Mouse (Mus musculus) MEL (cell line): ENCODE measurements at regions not wholly inside any gene's neighbourhood (a gene's known extent, or its start where the extent isn't known, plus 50 kb on each side); places are given as distances from the start of the nearest gene placed in this dataset.

Source experiments
- DNase-seq: peaks from one replicate; pipeline ENCODE4 v3.0.0; 2011; ENCODE audit warnings: low read depth, low spot score
- H3K27ac ChIP-seq: 2 replicates; pipeline ENCODE4 v1.5.1; 2012; ENCODE audit warnings: low read depth, mild to moderate bottlenecking, control low read depth, low read length, moderate library complexity; ENCODE audit not compliant: control insufficient read depth
- H3K27me3 ChIP-seq, 2 experiments: fragments of 150-350 bp in 1 of 2; sonication (generic) in 1 of 2; 2 replicates each; pipeline ENCODE4 v1.6.1; 2012; ENCODE audit warnings: low read length in 2 of 2, mild to moderate bottlenecking in 2 of 2, improper control_type of control experiment in 1 of 2, moderate library complexity in 1 of 2; ENCODE audit not compliant: insufficient read depth in 2 of 2, control insufficient read depth in 1 of 2
- H3K36me3 ChIP-seq, 2 experiments: 2 replicates each; pipeline ENCODE4 v1.6.1; 2012 to 2014; ENCODE audit warnings: low read length in 2 of 2, improper control_type of control experiment in 1 of 2, inconsistent platforms in 1 of 2, mild to moderate bottlenecking in 1 of 2; ENCODE audit not compliant: insufficient read depth in 2 of 2, control insufficient read depth in 1 of 2
- H3K4me1 ChIP-seq, 2 experiments: fragments of 150-350 bp in 1 of 2; sonication (generic) in 1 of 2; 2 replicates each; pipeline ENCODE4 v1.6.1; 2012; ENCODE audit warnings: low read length in 2 of 2, improper control_type of control experiment in 1 of 2, mild to moderate bottlenecking in 1 of 2; ENCODE audit not compliant: insufficient read depth in 2 of 2, control insufficient read depth in 1 of 2
- H3K4me3 ChIP-seq, 2 experiments: fragments of 150-350 bp in 1 of 2; sonication (generic) in 1 of 2; 2 replicates each; pipeline ENCODE4 v1.5.1; 2012; ENCODE audit warnings: low read depth in 2 of 2, low read length in 2 of 2, mild to moderate bottlenecking in 2 of 2, moderate library complexity in 2 of 2, control low read depth in 1 of 2, improper control_type of control experiment in 1 of 2; ENCODE audit not compliant: control insufficient read depth in 1 of 2, insufficient read depth in 1 of 2
- H3K79me2 ChIP-seq: 2 replicates; pipeline ENCODE4 v1.6.1; 2012; ENCODE audit warnings: mild to moderate bottlenecking, low read length, moderate library complexity; ENCODE audit not compliant: control insufficient read depth, poor library complexity, insufficient read depth
- H3K9ac ChIP-seq: 2 replicates; pipeline ENCODE4 v1.6.1; 2012; ENCODE audit warnings: low read depth, mild to moderate bottlenecking, control low read depth, low read length, moderate library complexity; ENCODE audit not compliant: control insufficient read depth, poor library complexity, severe bottlenecking
- H3K9me3 ChIP-seq: fragments of 150-350 bp; sonication (generic); replicated peaks from 2 replicates; pipeline ENCODE4 v1.6.1; 2012; ENCODE audit warnings: mild to moderate bottlenecking, low read length, improper control_type of control experiment, moderate library complexity; ENCODE audit not compliant: insufficient read depth
- BHLHE40 ChIP-seq: IDR thresholded peaks from 2 replicates; pipeline ENCODE4 v1.6.1; 2012; ENCODE audit warnings: low read depth, mild to moderate bottlenecking, inconsistent platforms, low read length, improper control_type of control experiment, borderline replicate concordance
- CHD1 ChIP-seq: IDR thresholded peaks from 2 replicates; pipeline ENCODE4 v1.6.1; 2012; ENCODE audit warnings: low read depth, mild to moderate bottlenecking, inconsistent platforms, low read length, improper control_type of control experiment
- CTCF ChIP-seq, 3 experiments: IDR thresholded peaks in 2 of 3; conservative IDR thresholded peaks in 1 of 3; 2 replicates each; pipeline ENCODE4 v1.5.1; 2011 to 2012; ENCODE audit warnings: low read length in 3 of 3, low read depth in 2 of 3, mild to moderate bottlenecking in 2 of 3, improper control_type of control experiment in 1 of 3, inconsistent platforms in 1 of 3, mixed read lengths in 1 of 3, moderate library complexity in 1 of 3; ENCODE audit not compliant: control insufficient read depth in 1 of 3, insufficient read depth in 1 of 3, poor library complexity in 1 of 3, severe bottlenecking in 1 of 3
- E2F4 ChIP-seq: IDR thresholded peaks from 2 replicates; pipeline ENCODE4 v1.6.1; 2011; ENCODE audit warnings: low read depth, low read length, improper control_type of control experiment, borderline replicate concordance
- ELF1 ChIP-seq: IDR thresholded peaks from 2 replicates; pipeline ENCODE4 v1.6.1; 2014; ENCODE audit warnings: low read depth, mild to moderate bottlenecking, inconsistent platforms, low read length, improper control_type of control experiment, moderate library complexity
- ETS1 ChIP-seq: IDR thresholded peaks from 2 replicates; pipeline ENCODE4 v1.6.1; 2012; ENCODE audit warnings: low read depth, mild to moderate bottlenecking, inconsistent platforms, low read length, improper control_type of control experiment, moderate library complexity
- MAZ ChIP-seq: IDR thresholded peaks from 2 replicates; pipeline ENCODE4 v1.6.1; 2012; ENCODE audit warnings: low read depth, mild to moderate bottlenecking, inconsistent platforms, low read length, improper control_type of control experiment
- MEF2A ChIP-seq: IDR thresholded peaks from 2 replicates; pipeline ENCODE4 v1.6.1; 2014; ENCODE audit warnings: low read depth, mild to moderate bottlenecking, inconsistent platforms, low read length, improper control_type of control experiment; ENCODE audit not compliant: poor library complexity, insufficient replicate concordance, severe bottlenecking; ENCODE audit errors: extremely low read depth
- MXI1 ChIP-seq: IDR thresholded peaks from 2 replicates; pipeline ENCODE4 v1.6.1; 2011; ENCODE audit warnings: mild to moderate bottlenecking, low read depth, low read length, improper control_type of control experiment
- MYB ChIP-seq: IDR thresholded peaks from 2 replicates; pipeline ENCODE4 v1.6.1; 2011; ENCODE audit warnings: mild to moderate bottlenecking, low read depth, low read length, improper control_type of control experiment
- POLR2A ChIP-seq, 2 experiments: IDR thresholded peaks; 2 replicates each; pipeline ENCODE4 v1.6.1; 2011 to 2012; ENCODE audit warnings: low read length in 2 of 2, mild to moderate bottlenecking in 2 of 2, control low read depth in 1 of 2, improper control_type of control experiment in 1 of 2, low read depth in 1 of 2, moderate library complexity in 1 of 2; ENCODE audit not compliant: control insufficient read depth in 1 of 2, insufficient read depth in 1 of 2, poor library complexity in 1 of 2
- USF2 ChIP-seq, 2 experiments: IDR thresholded peaks; 2 replicates each; pipeline ENCODE4 v1.6.1; 2011 to 2012; ENCODE audit warnings: improper control_type of control experiment in 2 of 2, low read length in 2 of 2, borderline replicate concordance in 1 of 2, inconsistent platforms in 1 of 2, low read depth in 1 of 2, mild to moderate bottlenecking in 1 of 2; ENCODE audit not compliant: insufficient read depth in 1 of 2
- ZC3H11A ChIP-seq: IDR thresholded peaks from 2 replicates; pipeline ENCODE4 v1.6.1; 2012; ENCODE audit warnings: low read depth, mild to moderate bottlenecking, inconsistent platforms, low read length, improper control_type of control experiment

DNA sequence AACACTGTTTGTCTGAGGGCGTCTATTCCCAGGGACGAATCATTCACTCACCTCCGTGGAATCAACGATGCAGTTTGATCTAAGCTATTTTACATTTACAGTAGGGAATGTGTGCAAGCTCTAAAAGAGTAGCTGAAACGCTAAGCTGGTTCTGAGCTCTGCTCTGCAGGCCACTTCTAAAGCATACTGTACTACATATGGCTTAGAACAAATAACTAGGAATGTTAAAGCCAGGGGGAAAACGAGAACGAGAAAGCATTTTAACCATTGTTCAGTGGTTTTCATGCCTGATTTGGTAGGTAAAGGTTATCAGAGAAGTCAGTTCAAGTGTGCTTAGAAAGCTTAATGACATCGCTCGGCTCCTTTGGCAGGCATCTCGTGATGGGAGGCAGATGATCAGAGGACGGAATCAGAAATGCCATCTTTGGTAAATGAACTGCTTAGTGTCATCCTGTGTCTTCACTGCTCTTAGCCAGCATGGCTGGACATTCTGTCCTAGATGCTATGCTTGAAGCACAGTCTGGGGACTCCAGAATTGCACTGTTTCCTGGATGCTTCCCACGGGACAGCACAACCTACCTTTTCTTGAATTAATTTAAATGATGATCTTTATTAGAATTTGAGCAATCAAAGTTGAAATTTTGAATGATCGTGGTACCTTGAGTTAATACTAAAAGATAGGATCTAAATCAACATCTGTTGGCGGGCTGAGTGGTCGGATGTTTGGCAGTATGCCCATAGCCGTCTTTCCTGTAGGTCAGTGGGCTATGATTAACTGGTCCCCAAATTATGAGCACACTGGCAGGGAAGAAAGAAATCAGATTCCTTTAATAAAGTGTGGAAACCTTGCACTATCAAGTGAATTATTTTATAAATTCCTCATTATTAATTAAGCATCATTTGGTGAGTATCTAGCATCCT lies 495.2 kb downstream of the Hace1 start:
- Histone ChIP-seq H3K27ac (no peak overlapping the region), H3K79me2 (no peaks in the 10 kb centered on the region), H3K9ac (no peak overlapping the region), H3K4me3 (no peak overlapping the region), H3K27me3 (no peaks in the 10 kb centered on the region), H3K36me3 (no peaks in the 10 kb centered on the region), H3K9me3 (no peaks in the 10 kb centered on the region), H3K4me1 (no peaks in the 10 kb centered on the region)
- no peak for TF ChIP-seq BHLHE40
- no peak for TF ChIP-seq ZC3H11A
- no peak for DNase-seq

DNA sequence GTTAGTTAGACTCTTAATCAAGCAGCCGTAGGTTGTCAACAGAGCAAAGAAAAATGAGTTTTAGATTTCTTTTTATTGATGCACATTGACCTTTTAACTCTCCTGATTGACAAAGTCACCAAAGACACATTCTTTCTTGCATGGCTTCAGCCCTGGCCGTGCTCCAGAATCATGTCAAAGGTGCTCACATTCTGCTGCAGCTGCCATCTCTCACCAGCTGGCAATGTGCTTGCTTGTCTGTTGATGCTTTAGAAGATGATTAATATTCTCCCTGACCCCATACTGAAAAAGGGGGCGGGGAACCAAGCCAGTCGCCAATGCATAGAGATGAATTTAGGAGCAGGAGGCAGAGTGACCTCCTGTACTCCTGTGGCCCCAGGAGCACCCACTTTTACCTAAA lies 510.1 kb downstream of the Hace1 start:
- Histone ChIP-seq H3K9ac (no peak overlapping the region), H3K27ac (no peak overlapping the region), H3K79me2 (no peaks in the 10 kb centered on the region), H3K36me3 (no peaks in the 10 kb centered on the region)
- TF ChIP-seq CTCF (IDR thresholded peaks at IDR 0.05 in 2 of 3, conservative IDR thresholded peaks at IDR 0.05 in 1 of 3; ENCODE audit: control insufficient read depth in 1 of 3, insufficient read depth in 1 of 3, low read depth in 2 of 3, low read length in 3 of 3, poor library complexity in 1 of 3, severe bottlenecking in 1 of 3) (no peak), BHLHE40 (no peak), CHD1 (no peak), MXI1 (no peak), ETS1 (no peak), E2F4 (no peak), MEF2A (no peak), POLR2A (IDR thresholded peaks at IDR 0.05; ENCODE audit: control insufficient read depth in 1 of 2, insufficient read depth in 1 of 2, low read depth in 1 of 2, low read length in 2 of 2, poor library complexity in 1 of 2) (no peak), MAZ (no peak), USF2 (IDR thresholded peaks at IDR 0.05; ENCODE audit: borderline replicate concordance in 1 of 2, insufficient read depth in 1 of 2, low read depth in 1 of 2, low read length in 2 of 2) (no peak), ELF1 (no peak), MYB (no peak)
- TF ChIP-seq, all 39 proteins: peak for 0
- Histone ChIP-seq H3K9me3 (no peaks in the 10 kb centered on the region), H3K4me1 (no peaks in the 10 kb centered on the region), H3K4me3 (no peak overlapping the region), H3K27me3 (no peaks in the 10 kb centered on the region; a peak in 1 of 4 replicates)
- no peak for DNase-seq
